Mouse (Mus musculus): ENCODE measurements at regions not wholly inside any gene's neighbourhood (a gene's known extent, or its start where the extent isn't known, plus 50 kb on each side); places are given as distances from the start of the nearest gene placed in this dataset.

DNA sequence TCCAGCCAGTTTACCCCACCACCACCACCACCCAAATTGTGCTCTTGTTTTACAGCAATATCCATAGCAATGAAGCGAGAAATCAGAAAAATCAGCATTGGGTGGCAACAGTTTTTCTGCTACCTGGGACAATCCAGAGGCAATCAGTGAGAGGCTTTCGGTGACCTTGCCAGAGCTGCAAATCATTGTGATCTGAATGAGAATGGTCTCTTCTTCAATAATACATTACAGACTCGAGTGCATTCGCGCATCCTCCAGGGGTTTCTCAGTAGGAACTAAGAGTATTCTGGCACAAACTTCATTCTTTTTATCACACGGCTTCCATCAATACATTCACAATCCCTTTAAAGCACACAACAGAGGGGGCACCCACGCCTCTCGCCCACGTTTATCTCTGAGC lies 91.2 kb downstream of the Srek1 start:
- TF ChIP-seq POLR2A (IDR thresholded peaks at IDR 0.05; ENCODE audit: control insufficient read depth, extremely low read depth, insufficient read depth, low read length, poor library complexity): no peak
- no peak for TF ChIP-seq CTCF (IDR thresholded peaks at IDR 0.05; ENCODE audit: borderline replicate concordance, control insufficient read depth, extremely low read depth, insufficient read depth, low read length, poor library complexity)
- H3K27ac ChIP-seq (ENCODE audit: control insufficient read depth, insufficient read depth, low read length): no peak overlapping the region
- no peaks in the 10 kb centered on the region for H3K27me3 ChIP-seq (ENCODE audit: control insufficient read depth, insufficient read depth, low read length)
- H3K4me1 ChIP-seq (replicated peaks; ENCODE audit: control insufficient read depth, insufficient read depth, low read length): no peaks in the 10 kb centered on the region
- no peak overlapping the region for H3K4me3 ChIP-seq (ENCODE audit: control insufficient read depth, insufficient read depth, low read length)
- no peak for DNase-seq
- H3K36me3 ChIP-seq (ENCODE audit: control insufficient read depth, insufficient read depth, low read length): no peaks in the 10 kb centered on the region
- WGBS: 90% methylated on average over 9 of the region's 9 CpGs

DNA sequence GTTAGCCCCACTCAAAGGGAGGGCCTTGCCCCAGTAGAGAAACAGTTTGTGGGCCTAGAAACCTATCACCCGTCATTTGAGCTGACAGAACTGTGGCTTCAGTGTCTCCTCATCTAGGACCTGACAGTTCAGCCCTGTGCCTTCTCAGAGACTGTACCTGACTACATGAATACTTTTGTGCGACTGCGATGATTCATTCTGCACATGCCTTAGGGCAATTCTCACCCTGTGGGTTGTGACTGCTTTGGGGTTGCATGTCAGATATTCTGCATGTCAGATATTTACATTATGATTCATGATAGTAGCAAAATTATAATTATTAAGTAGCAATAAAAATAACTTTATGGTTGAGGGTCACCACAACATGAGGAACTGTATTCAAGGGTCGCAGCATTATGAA lies 93.7 kb downstream of the Srek1 start:
- WGBS: 94% methylated on average over 4 of the region's 4 CpGs
- H3K4me3 ChIP-seq (ENCODE audit: control insufficient read depth, insufficient read depth, low read length): no peak overlapping the region
- DNase-seq: no peak
- no peaks in the 10 kb centered on the region for H3K4me1 ChIP-seq (replicated peaks; ENCODE audit: control insufficient read depth, insufficient read depth, low read length)
- H3K27ac ChIP-seq (ENCODE audit: control insufficient read depth, insufficient read depth, low read length): no peak overlapping the region
- H3K36me3 ChIP-seq (ENCODE audit: control insufficient read depth, insufficient read depth, low read length): no peaks in the 10 kb centered on the region
- no peaks in the 10 kb centered on the region for H3K27me3 ChIP-seq (ENCODE audit: control insufficient read depth, insufficient read depth, low read length)
- TF ChIP-seq CTCF (IDR thresholded peaks at IDR 0.05; ENCODE audit: borderline replicate concordance, control insufficient read depth, extremely low read depth, insufficient read depth, low read length, poor library complexity): no peak
- no peak for TF ChIP-seq POLR2A (IDR thresholded peaks at IDR 0.05; ENCODE audit: control insufficient read depth, extremely low read depth, insufficient read depth, low read length, poor library complexity)

DNA sequence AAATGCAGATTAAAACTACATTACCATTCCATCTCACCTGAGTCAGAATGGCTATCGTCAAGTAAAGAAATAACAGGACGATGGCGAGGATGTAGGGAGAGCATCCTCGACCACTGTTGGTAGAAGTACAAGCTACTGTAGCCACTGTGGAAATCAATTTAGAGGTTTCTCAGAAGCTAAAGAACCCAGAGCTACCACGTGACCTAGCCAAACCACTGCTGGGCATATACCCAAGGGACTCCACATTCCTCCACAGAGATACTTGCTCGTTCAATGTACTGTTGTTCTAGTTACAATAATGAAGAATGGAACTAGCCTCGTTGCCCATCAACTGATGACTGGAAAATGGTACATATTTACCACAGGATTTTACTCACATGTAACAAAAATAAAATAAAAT lies 94.4 kb downstream of the Srek1 start:
- no peak for TF ChIP-seq POLR2A (IDR thresholded peaks at IDR 0.05; ENCODE audit: control insufficient read depth, extremely low read depth, insufficient read depth, low read length, poor library complexity)
- no peak for TF ChIP-seq CTCF (IDR thresholded peaks at IDR 0.05; ENCODE audit: borderline replicate concordance, control insufficient read depth, extremely low read depth, insufficient read depth, low read length, poor library complexity)
- DNase-seq: no peak
- Histone ChIP-seq H3K27me3 (ENCODE audit: control insufficient read depth, insufficient read depth, low read length) (no peaks in the 10 kb centered on the region), H3K36me3 (ENCODE audit: control insufficient read depth, insufficient read depth, low read length) (no peaks in the 10 kb centered on the region), H3K27ac (ENCODE audit: control insufficient read depth, insufficient read depth, low read length) (no peak overlapping the region), H3K4me3 (ENCODE audit: control insufficient read depth, insufficient read depth, low read length) (no peak overlapping the region), H3K4me1 (replicated peaks; ENCODE audit: control insufficient read depth, insufficient read depth, low read length) (no peaks in the 10 kb centered on the region)
- WGBS: 90% methylated on average over 7 of the region's 7 CpGs

DNA sequence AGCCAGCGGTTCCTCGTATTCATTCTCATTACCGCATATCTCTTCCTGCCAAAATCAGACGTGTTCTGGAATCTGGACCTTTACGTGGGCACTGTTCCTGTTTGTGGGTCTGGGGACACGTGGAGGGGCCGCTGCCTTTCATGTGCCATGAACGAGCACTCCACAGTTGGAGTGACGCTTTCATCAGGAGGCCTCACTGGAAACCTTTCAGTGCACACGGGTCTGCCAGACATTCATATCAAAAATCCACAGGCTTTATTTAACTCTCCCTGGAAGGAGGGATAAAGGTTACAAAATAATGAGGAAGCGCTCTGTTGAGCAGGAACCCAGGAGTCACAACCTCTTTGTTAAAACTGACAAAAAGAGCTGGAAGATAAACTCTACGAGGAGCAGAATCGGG lies 97.6 kb downstream of the Srek1 start:
- H3K36me3 ChIP-seq (ENCODE audit: control insufficient read depth, insufficient read depth, low read length): no peaks in the 10 kb centered on the region
- no peak overlapping the region for H3K27ac ChIP-seq (ENCODE audit: control insufficient read depth, insufficient read depth, low read length)
- H3K27me3 ChIP-seq (ENCODE audit: control insufficient read depth, insufficient read depth, low read length): no peaks in the 10 kb centered on the region
- H3K4me1 ChIP-seq (replicated peaks; ENCODE audit: control insufficient read depth, insufficient read depth, low read length): no peaks in the 10 kb centered on the region
- no peak for DNase-seq
- 86% methylated on average over 13 of the region's 13 CpGs for WGBS
- TF ChIP-seq CTCF (IDR thresholded peaks at IDR 0.05; ENCODE audit: borderline replicate concordance, control insufficient read depth, extremely low read depth, insufficient read depth, low read length, poor library complexity) (no peak), POLR2A (IDR thresholded peaks at IDR 0.05; ENCODE audit: control insufficient read depth, extremely low read depth, insufficient read depth, low read length, poor library complexity) (no peak)
- no peak overlapping the region for H3K4me3 ChIP-seq (ENCODE audit: control insufficient read depth, insufficient read depth, low read length)

DNA sequence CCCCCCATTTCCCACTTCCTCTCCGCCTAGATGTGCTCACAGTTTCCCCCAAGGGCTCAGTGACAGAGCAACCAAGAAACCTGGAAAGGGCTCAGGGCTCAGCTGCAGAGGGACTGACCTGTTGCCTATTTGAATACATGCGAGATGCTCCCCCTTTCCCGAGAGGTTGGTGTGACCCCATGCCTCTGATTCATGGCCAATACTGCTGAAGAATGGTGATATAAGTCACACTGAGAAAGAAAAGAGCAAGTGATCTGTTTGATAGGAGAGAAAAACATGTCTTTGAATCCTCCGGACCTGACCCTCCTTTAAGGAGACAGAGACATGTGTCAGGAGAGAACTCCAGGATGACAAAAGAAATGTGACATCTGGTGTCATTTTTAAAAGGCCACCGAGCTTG lies 98.2 kb downstream of the Srek1 start:
- H3K4me1 ChIP-seq (replicated peaks; ENCODE audit: control insufficient read depth, insufficient read depth, low read length): no peaks in the 10 kb centered on the region
- no peak overlapping the region for H3K27ac ChIP-seq (ENCODE audit: control insufficient read depth, insufficient read depth, low read length)
- H3K36me3 ChIP-seq (ENCODE audit: control insufficient read depth, insufficient read depth, low read length): no peaks in the 10 kb centered on the region
- DNase-seq: no peak
- no peaks in the 10 kb centered on the region for H3K27me3 ChIP-seq (ENCODE audit: control insufficient read depth, insufficient read depth, low read length)
- WGBS: 94% methylated on average over 5 of the region's 5 CpGs
- H3K4me3 ChIP-seq (ENCODE audit: control insufficient read depth, insufficient read depth, low read length): no peak overlapping the region
- no peak for TF ChIP-seq CTCF (IDR thresholded peaks at IDR 0.05; ENCODE audit: borderline replicate concordance, control insufficient read depth, extremely low read depth, insufficient read depth, low read length, poor library complexity)
- no peak for TF ChIP-seq POLR2A (IDR thresholded peaks at IDR 0.05; ENCODE audit: control insufficient read depth, extremely low read depth, insufficient read depth, low read length, poor library complexity)

DNA sequence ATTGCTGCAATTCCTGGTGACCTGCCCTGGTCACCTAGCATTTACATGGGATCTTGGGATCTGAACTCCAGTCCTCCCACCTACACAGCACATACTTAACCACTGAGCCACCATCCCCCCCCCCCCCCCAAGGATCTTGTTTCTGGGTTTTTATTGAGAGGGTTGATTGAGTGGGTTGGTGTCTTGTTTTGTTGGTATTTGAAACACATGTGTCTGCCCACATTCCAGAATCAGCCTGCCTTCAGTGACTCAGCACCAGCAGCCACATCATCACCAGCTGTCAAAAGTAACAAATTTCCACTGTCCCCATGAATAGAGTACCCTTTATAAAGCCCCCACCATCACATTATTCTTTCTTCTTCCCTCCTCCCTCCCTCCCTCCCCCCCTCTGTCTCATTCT lies 103.8 kb downstream of the Srek1 start:
- Histone ChIP-seq H3K4me1 (replicated peaks; ENCODE audit: control insufficient read depth, insufficient read depth, low read length) (no peaks in the 10 kb centered on the region), H3K36me3 (ENCODE audit: control insufficient read depth, insufficient read depth, low read length) (no peaks in the 10 kb centered on the region), H3K27me3 (ENCODE audit: control insufficient read depth, insufficient read depth, low read length) (no peaks in the 10 kb centered on the region), H3K27ac (ENCODE audit: control insufficient read depth, insufficient read depth, low read length) (no peak overlapping the region), H3K4me3 (ENCODE audit: control insufficient read depth, insufficient read depth, low read length) (no peak overlapping the region)
- no peak for DNase-seq
- no peak for TF ChIP-seq POLR2A (IDR thresholded peaks at IDR 0.05; ENCODE audit: control insufficient read depth, extremely low read depth, insufficient read depth, low read length, poor library complexity)
- TF ChIP-seq CTCF (IDR thresholded peaks at IDR 0.05; ENCODE audit: borderline replicate concordance, control insufficient read depth, extremely low read depth, insufficient read depth, low read length, poor library complexity): no peak

DNA sequence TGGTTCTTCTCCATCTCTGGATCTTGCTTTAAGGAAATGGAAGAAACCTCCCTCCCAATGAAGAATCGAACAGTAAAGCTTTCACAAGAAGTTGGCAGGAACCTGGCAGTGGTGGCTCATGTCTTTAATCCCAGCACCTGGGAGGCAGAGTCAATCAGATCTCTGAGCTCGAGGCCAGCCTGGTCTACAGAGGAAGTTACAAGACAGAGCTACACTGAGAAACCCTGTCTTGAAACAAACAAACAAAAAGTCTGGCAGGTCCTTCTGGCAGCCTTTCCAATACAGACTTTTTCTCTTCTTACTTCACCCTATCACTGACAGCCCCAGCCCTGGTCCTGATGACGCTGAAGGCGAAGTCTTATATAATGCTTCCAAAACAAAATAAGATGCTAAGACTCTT lies 104.6 kb downstream of the Srek1 start:
- Histone ChIP-seq H3K36me3 (ENCODE audit: control insufficient read depth, insufficient read depth, low read length) (no peaks in the 10 kb centered on the region), H3K27me3 (ENCODE audit: control insufficient read depth, insufficient read depth, low read length) (no peaks in the 10 kb centered on the region), H3K4me1 (replicated peaks; ENCODE audit: control insufficient read depth, insufficient read depth, low read length) (no peaks in the 10 kb centered on the region), H3K27ac (ENCODE audit: control insufficient read depth, insufficient read depth, low read length) (no peak overlapping the region), H3K4me3 (ENCODE audit: control insufficient read depth, insufficient read depth, low read length) (no peak overlapping the region)
- TF ChIP-seq POLR2A (IDR thresholded peaks at IDR 0.05; ENCODE audit: control insufficient read depth, extremely low read depth, insufficient read depth, low read length, poor library complexity): no peak
- TF ChIP-seq CTCF (IDR thresholded peaks at IDR 0.05; ENCODE audit: borderline replicate concordance, control insufficient read depth, extremely low read depth, insufficient read depth, low read length, poor library complexity): no peak
- no peak for DNase-seq
- WGBS: 85% methylated on average over 4 of the region's 4 CpGs
